Mouse (Mus musculus) intestine, postnatal 0 days (tissue): ENCODE results near the gene AB124611. TPM values are rescaled to one million over a fixed set of nuclear protein-coding genes. Genes with fewer than 3 reads are reported as not detected.

Experiments
- ATAC-seq: fragments of 200-750 bp; cut with Nextera tagmentation; 2 replicates; pipeline ENCODE4 v1.8.0; 2017; ENCODE audit warnings: mild to moderate bottlenecking, moderate TSS enrichment, moderate library complexity
- H3K27ac ChIP-seq: fragments of 300-500 bp; sonication (generic); 2 replicates; pipeline ENCODE4 v1.5.1; 2014; ENCODE audit warnings: mild to moderate bottlenecking, low read depth, low read length, moderate library complexity
- H3K27me3 ChIP-seq: fragments of 300-500 bp; sonication (generic); replicated peaks from 2 replicates; pipeline ENCODE4 v1.6.1; 2014; ENCODE audit warnings: low read length, mixed read lengths; ENCODE audit not compliant: control insufficient read depth, insufficient read depth
- H3K36me3 ChIP-seq: fragments of 300-500 bp; sonication (generic); 2 replicates; pipeline ENCODE4 v1.6.1; 2014; ENCODE audit warnings: mild to moderate bottlenecking, moderate library complexity; ENCODE audit not compliant: control insufficient read depth, insufficient read depth
- H3K4me1 ChIP-seq: fragments of 300-500 bp; sonication (generic); replicated peaks from 2 replicates; pipeline ENCODE4 v1.6.1; 2014; ENCODE audit warnings: antibody characterized with exemption, low read length, mixed read lengths; ENCODE audit not compliant: control insufficient read depth, insufficient read depth
- H3K4me2 ChIP-seq: fragments of 300-500 bp; sonication (generic); replicated peaks from 2 replicates; pipeline ENCODE4 v1.6.1; 2014; ENCODE audit warnings: low read depth, mild to moderate bottlenecking, moderate library complexity
- H3K4me3 ChIP-seq: fragments of 300-500 bp; sonication (generic); 2 replicates; pipeline ENCODE4 v1.5.1; 2014; ENCODE audit warnings: low read depth, low read length
- H3K9ac ChIP-seq: fragments of 300-500 bp; sonication (generic); 2 replicates; pipeline ENCODE4 v1.6.1; 2014; ENCODE audit warnings: mild to moderate bottlenecking, low read depth, low read length
- H3K9me3 ChIP-seq: fragments of 300-500 bp; sonication (generic); 2 replicates; pipeline ENCODE4 v1.6.1; 2016; ENCODE audit warnings: mixed run types; ENCODE audit not compliant: control insufficient read depth
- CTCF ChIP-seq: sonication (generic); IDR thresholded peaks from 2 replicates; pipeline ENCODE4 v1.5.1; 2016; ENCODE audit warnings: low read depth, mild to moderate bottlenecking, control low read depth, antibody characterized with exemption, moderate library complexity
- WGBS: fragments of 180-500 bp; shearing (Covaris S2); extraction: QIAGEN DNeasy Blood & Tissue Kit; methylation state at CpG from one replicate; pipeline ENCODE4 v1.1.7; 2014; 5-methylcytosine and 5-hydroxymethylcytosine counted together
- polyA plus RNA-seq: library from polyadenylated mRNA; unstranded; fragments of >200 nt; fragmentation: Nextera tagmentation; extraction: Ambion mirVana; gene quantifications from 2 replicates; pipeline ENCODE4 v1.2.1, GENCODE M21; 2015

Gene AB124611
- polyA plus RNA-seq, 1 experiment from 2014 or later: 0.43 TPM

DNA sequence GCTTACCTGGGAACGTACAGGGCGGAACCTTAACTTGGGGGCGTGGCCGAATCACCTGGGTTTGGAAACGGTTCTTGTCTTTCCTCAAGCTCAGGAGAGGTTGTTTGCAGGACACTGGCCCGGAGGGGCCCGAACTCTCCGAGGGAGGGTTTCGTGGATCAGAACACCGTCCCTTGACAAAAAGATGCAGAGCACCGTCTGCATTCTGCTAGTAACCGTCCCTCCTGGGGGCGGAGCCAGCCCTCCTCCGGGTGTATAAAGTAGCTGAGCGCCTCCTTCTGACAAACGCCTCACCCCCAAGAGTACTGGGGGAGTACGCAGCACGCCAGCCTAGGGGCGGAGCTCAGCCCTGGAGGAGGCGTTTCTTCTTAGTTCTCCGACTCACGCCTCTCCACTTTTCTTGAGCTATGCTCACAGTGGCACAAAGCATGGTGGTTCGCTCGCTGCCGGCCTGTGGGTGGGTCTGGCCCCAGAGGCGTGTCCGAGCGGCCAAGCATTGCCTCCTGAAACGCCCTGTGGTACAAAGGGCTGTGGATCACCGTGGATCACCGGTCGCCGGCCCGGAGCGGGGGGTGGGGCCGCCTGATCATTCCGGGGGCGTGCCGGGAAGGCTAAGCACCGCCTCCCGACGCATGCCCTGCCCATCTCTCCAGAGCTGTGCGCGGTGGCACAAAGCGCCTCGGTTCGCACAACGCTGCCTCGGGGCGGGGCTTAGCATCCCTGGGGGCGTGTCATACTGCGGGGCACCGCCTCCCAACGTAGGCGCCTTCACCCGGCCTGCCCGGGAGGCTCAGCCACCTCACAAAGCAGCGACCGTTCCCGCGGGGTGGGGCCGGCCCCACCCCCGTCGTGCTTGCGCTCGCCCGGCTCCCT is 20.2 kb downstream of the AB124611 start:
- Histone ChIP-seq H3K4me2 (peak overlapping the region; percentile 75), H3K9ac (peak overlapping the region; percentile 35; the same call in 1 of the 2 replicates), H3K27ac (peak overlapping the region; percentile 57), H3K36me3 (peaks cover 5% of the 10 kb centered on the region; the same call in 1 of the 2 replicates), H3K4me3 (peak overlapping the region; percentile 62), H3K27me3 (no peaks in the 10 kb centered on the region), H3K9me3 (no peaks in the 10 kb centered on the region), H3K4me1 (no peaks in the 10 kb centered on the region; the same call in 1 of the 2 replicates)
- ATAC-seq: peak; percentile 90
- under 1% methylated on average over 59 of the region's 67 CpGs for WGBS
- peak; percentile 76 for TF ChIP-seq CTCF

DNA sequence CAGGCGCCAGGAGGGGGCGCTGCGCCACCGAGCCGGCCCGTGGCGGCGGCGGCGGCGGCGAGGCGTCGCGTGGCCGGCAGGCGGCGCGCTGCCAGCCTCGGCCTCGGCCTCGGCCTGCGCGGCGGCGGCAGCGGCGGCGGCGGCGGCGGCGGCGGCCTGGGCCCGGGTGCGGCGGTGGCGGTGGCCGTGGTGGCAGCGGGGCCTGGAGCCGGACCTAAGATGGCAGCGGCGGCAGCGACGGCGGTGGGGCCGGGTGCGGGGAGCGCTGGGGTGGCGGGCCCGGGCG is 20.8 kb downstream of the AB124611 start, which contains the start of gene Carm1:
Gene Carm1, plus strand, starts transcription at position 106 of the 286 bp plus-strand sequence.
- peak within 1 kb of the TSS; percentile 72 for H3K4me3 ChIP-seq
- H3K9me3 ChIP-seq: no peaks in the 10 kb centered on the region
- H3K36me3 ChIP-seq: peaks cover 6% of the 10 kb centered on the region; the same call in 1 of the 2 replicates
- 1% methylated on average over 21 of the region's 52 CpGs for WGBS
- H3K4me2 ChIP-seq: peak within 1 kb of the TSS; percentile 75
- no peak for ATAC-seq
- H3K4me1 ChIP-seq: no peaks in the 10 kb centered on the region; the same call in 1 of the 2 replicates
- peak within 1 kb of the TSS; percentile 86 for H3K9ac ChIP-seq
- no peaks in the 10 kb centered on the region for H3K27me3 ChIP-seq
- peak within 1 kb of the TSS; percentile 97 for H3K27ac ChIP-seq
- TF ChIP-seq CTCF: no peak

DNA sequence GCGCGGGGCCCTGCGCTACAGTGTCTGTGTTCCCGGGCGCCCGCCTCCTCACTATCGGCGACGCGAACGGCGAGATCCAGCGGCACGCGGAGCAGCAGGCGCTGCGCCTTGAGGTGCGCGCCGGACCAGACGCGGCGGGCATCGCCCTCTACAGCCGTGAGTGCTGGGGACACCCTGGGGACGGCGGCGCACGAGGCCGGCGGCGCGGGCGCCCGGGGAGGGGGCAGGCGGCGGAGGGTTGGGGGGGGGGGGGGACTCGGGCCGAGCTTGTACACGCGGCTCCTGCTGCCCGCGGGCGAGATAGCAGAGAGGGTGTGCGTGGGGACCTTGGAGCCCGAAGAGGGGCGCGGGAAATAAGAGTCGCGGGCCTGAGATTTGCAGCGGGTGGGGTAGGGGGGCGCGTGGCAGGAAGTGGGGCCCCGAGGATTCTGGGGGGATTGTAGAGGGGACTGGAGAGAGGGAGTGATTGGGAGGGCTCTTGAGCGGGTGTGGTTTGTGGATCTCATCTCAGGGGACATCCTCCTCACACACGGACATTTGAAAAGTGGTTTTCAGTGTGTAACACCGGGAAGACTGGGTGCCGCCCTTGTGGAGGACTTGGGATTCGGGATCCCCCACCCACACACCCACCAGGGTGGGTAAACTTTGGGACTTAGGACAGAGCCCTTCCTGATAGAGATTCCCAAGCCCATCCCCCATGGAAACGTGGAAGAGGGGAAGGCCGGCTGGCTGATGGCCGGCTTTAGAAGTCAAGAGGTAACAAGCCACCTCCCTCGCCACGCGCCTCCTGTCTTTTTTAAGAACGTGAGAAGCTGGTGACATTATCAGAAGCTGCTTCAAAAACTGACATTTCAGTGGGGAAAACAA is 21.3 kb downstream of the AB124611 start:
- H3K27me3 ChIP-seq: no peaks in the 10 kb centered on the region
- no peaks in the 10 kb centered on the region for H3K9me3 ChIP-seq
- H3K27ac ChIP-seq: peak overlapping the region; percentile 97
- peak; percentile 39 for TF ChIP-seq CTCF
- peak; percentile 20 for ATAC-seq
- H3K9ac ChIP-seq: peak overlapping the region; percentile 86
- peaks cover 6% of the 10 kb centered on the region; the same call in 1 of the 2 replicates for H3K36me3 ChIP-seq
- H3K4me3 ChIP-seq: peak overlapping the region; percentile 72
- H3K4me2 ChIP-seq: peak overlapping the region; percentile 75
- under 1% methylated on average over 61 of the region's 66 CpGs for WGBS
- H3K4me1 ChIP-seq: no peaks in the 10 kb centered on the region; the same call in 1 of the 2 replicates

DNA sequence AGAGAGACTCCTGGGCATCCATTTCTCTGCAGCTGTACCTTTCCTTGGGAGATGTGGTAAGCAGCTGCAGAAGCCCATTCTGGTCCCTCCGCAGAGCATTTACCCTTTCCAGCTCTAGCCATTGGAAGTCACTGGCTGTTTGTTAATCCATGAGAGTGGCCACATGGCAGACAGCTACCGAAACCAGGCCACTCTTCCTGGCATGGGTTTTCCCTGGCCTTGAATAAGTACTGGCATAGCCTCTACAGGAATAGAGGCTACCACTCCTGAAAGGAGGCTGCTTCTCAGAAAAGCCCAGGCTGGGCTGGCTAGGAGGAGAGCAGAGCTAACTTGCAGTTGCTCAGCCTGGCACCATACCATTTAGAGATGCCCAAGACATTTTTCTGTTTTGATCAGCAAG is 25.1 kb downstream of the AB124611 start:
- 93% methylated on average over 2 of the region's 2 CpGs for WGBS
- Histone ChIP-seq H3K4me2 (no peak overlapping the region), H3K4me1 (no peaks in the 10 kb centered on the region), H3K9ac (no peak overlapping the region), H3K27ac (no peak overlapping the region), H3K9me3 (no peaks in the 10 kb centered on the region), H3K4me3 (no peak overlapping the region), H3K27me3 (no peaks in the 10 kb centered on the region), H3K36me3 (peaks cover 15% of the 10 kb centered on the region; the same call in 1 of the 2 replicates)
- ATAC-seq: no peak
- TF ChIP-seq CTCF: no peak

DNA sequence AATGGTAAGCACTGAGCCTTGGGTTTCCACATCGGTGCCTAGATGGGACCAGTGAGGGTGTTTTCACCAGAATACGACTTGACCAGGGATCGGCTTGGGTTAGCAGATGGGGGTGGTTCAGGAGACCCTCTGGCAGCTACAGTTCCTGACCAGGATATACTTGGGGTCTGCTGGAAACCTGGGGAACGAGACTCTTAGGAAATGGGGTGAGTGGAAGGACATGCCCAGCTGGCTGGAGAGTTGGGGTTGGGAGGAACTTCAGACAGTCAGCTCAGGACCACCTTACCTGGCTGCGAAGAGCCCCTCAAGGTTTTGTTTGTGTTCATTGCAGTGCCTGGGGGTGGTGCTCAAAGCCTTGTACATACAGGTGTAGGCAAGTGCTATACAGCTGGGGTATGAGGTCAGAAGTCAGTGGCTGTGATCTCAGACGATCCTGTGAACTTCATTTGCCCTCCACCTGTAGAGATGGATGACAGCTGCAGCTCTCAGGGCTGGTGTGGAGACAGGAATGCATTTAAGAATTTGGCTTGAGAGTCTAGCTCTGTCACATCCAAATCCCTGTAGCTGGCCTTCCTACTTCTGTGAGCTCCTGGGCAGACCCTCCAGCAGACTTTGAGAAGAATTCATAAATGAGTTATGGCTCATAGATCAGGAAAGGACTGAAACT is 27.8 kb downstream of the AB124611 start:
- H3K36me3 ChIP-seq: peaks cover 15% of the 10 kb centered on the region; the same call in 1 of the 2 replicates
- H3K27me3 ChIP-seq: no peaks in the 10 kb centered on the region
- H3K9ac ChIP-seq: no peak overlapping the region
- TF ChIP-seq CTCF: no peak
- H3K27ac ChIP-seq: no peak overlapping the region; the same call in 1 of the 2 replicates
- ATAC-seq: no peak
- H3K4me2 ChIP-seq: no peak overlapping the region
- H3K4me1 ChIP-seq: 0 out of 2 replicates have a peak, but pooled peaks cover 3% of the 10 kb centered on the region
- WGBS: 81% methylated on average over 6 of the region's 6 CpGs
- H3K9me3 ChIP-seq: no peaks in the 10 kb centered on the region
- H3K4me3 ChIP-seq: no peak overlapping the region
